Mouse (Mus musculus) lung, postnatal 0 days (tissue): Measurements from ENCODE around the gene Hes3.

Experiments
- CTCF ChIP-seq: IDR thresholded peaks from 2 replicates; pipeline ENCODE4 v1.5.1; 2016; ENCODE audit warnings: antibody characterized with exemption, mild to moderate bottlenecking
- EP300 ChIP-seq: IDR thresholded peaks from 2 replicates; pipeline ENCODE4 v1.6.1; 2016; ENCODE audit warnings: antibody characterized with exemption, mild to moderate bottlenecking, control low read depth

DNA sequence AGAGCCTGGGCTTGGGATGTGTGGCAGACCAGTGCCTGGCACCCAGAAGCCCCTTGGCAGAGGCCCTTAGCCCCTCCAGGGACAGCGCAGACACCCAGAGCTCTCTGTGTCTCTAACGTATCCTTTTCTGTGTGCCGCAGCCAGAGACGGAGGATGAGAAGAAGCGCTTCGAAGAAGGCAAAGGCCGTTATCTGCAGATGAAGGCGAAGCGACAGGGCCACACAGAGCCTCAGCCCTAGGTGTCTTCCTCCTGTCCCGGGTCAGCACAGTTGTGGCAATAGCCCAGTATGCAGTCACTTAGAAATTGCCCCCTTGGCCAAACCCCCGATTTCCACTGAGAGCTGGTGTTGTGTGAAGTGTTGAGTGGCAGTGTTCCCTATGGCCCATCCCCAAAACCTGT is 20.1 kb downstream of the Hes3 start:
- TF ChIP-seq EP300 (no peak), CTCF (no peak)
